Mouse (Mus musculus) left cerebral cortex, adult 2 months (tissue): ENCODE measurements around the gene Sulf2. TPM values are rescaled to one million over a fixed set of nuclear protein-coding genes. Genes with fewer than 3 reads are reported as not detected.
A peak's percentile ranks its signal among the peaks of the same experiment; 100 is the strongest.

Experiments used
- DNase-seq, 2 experiments: peaks; one replicate each; pipeline ENCODE4 v3.0.0; 2021 to 2022; ENCODE audit warnings: low spot score in 2 of 2, mixed read lengths in 1 of 2; ENCODE audit errors: extremely low spot score in 1 of 2
- H3K27ac ChIP-seq: fragments of 200-600 bp; 2 replicates; pipeline ENCODE4 v1.8.1; 2022
- H3K4me3 ChIP-seq: fragments of 200-600 bp; 2 replicates; pipeline ENCODE4 v1.8.1; 2022
- CTCF ChIP-seq: fragments of 200-600 bp; IDR thresholded peaks from 2 replicates; pipeline ENCODE4 v1.8.1; 2022; ENCODE audit warnings: antibody characterized with exemption, mild to moderate bottlenecking, moderate library complexity
- intact Hi-C: fragments of 180-260 bp; cut with DNase I; formaldehyde crosslinking; loops from one replicate; pipeline ENCODE4 v1.15.1; 2025
- total RNA-seq, 2 experiments: library from RNA; stranded (reverse); gene quantifications; 2 replicates each; pipeline ENCODE4 v1.2.3; 2021

Sulf2 gene
- total RNA-seq, 2 experiments from 2014 or later = 100 to 102 TPM

DNA sequence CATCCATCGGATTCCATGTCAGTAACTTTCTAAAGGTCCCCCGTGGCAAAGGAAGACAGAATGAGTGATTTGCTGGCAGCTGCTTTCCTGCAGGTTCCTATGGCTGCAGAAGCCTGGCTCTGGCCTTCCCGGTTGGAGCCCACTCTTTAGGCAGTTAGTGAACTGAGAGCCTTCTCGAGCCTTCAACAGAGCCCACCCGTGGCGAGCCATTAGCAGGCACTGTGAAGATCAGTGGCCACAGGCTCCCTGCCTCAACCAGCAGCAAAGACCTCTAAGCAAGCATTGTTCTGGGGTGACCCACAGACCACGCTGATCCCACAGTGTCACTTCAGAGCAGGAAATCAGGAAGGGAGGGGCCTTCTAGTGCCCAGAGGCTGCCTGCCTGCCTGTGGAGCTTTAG is 13.4 kb upstream of the Sulf2 start:
- Histone ChIP-seq H3K27ac (no peak overlapping the region), H3K4me3 (no peak overlapping the region)
- no peak for DNase-seq
- intact Hi-C loops = no loop called here
- no peak for TF ChIP-seq CTCF

DNA sequence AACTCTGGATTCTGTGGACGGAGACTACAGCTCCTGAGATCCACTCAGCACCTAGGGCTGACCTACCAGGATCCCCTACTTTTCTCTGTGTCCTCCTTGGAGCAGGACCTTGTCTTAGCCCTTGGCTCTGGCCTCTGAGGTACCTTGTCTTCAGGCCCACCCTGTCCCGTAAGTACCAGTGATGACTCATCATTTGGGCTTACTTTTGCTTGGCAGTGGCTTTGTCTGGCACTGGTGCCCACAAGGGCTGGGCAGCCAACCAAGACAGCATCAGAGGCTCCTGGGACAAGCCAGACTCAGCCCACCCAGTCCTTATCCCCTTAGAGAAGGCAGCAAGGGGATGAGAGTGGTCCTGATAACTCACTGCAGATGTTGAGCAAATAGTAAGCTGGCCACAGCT is 11.9 kb upstream of the Sulf2 start:
- TF ChIP-seq CTCF = no peak
- Histone ChIP-seq H3K27ac (no peak overlapping the region), H3K4me3 (no peak overlapping the region)
- intact Hi-C loops = no loop called here
- no peak for DNase-seq

DNA sequence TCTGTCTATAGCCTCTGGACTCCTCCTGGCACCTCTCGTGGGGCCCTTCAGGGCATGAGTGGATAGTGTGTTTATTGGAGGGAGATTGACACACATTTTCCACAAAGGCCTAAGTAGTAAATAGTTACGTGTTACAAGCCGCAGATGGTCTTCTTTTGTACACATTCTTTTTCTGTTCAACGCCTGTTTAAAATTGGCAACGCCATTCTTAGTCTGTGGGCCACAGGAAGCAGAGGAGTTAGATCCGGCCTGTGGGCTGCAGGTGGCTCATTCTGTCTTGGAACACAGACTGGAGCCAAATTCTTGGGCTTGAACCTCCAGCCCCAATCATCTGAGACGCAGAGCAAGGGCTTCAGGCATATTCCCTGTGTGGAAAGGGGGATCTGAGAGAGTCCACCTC is 9.9 kb upstream of the Sulf2 start:
- no peak for TF ChIP-seq CTCF
- H3K4me3 ChIP-seq = no peak overlapping the region
- no peak overlapping the region for H3K27ac ChIP-seq
- DNase-seq = no peak
- intact Hi-C loops = loop anchor here (1.0 to 2.0 kb wide), 2 partner anchors 76 to 267 kb away; no protein-coding TSS in a partner anchor

DNA sequence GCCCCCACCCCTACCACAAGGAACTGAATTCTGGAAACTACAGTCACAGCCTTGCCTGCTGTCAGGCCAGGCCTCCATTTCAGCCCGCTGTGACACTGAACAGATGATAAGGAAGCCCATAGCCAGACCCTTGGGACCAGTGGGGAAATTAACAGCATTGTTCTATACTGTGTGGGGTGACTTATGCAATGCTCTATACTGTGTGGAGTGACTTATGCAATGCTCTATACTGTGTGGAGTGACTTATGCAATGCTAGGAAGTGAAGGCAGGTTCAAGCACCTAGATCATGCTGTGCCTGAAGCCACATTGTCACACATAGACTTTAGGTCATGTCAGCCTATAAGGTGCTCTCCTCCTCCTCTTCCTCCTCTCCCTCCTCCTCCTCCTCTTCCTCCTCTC is 9.1 kb upstream of the Sulf2 start:
- Histone ChIP-seq H3K27ac (no peak overlapping the region), H3K4me3 (no peak overlapping the region)
- DNase-seq = no peak
- no peak for TF ChIP-seq CTCF
- intact Hi-C loops = loop anchor here (2.0 kb wide), 1 partner anchor 268 kb away; no protein-coding TSS in a partner anchor

DNA sequence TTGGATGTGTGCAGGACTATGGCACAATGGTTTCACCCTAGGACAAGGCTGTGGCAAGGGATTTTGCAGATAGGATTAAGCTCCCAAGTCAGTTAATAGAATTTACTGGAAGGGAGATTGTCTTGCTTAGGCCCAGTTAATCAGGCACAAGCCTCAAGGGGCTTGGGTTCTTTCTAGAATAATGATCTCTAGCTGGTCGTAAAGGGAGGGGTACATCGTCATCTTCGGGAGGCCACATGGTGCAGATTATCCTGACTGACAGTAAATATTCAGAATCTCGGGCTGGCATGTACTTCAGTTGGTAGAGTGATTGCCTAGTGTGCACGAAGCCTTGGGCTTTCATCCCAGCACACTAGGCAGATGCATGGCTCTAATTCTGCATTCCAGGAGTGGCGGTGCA is 8.5 kb upstream of the Sulf2 start:
- TF ChIP-seq CTCF = no peak
- no peak overlapping the region for H3K4me3 ChIP-seq
- DNase-seq = no peak
- intact Hi-C loops = loop anchor here (2.0 kb wide), 1 partner anchor 269 kb away; no protein-coding TSS in a partner anchor
- H3K27ac ChIP-seq = no peak overlapping the region

DNA sequence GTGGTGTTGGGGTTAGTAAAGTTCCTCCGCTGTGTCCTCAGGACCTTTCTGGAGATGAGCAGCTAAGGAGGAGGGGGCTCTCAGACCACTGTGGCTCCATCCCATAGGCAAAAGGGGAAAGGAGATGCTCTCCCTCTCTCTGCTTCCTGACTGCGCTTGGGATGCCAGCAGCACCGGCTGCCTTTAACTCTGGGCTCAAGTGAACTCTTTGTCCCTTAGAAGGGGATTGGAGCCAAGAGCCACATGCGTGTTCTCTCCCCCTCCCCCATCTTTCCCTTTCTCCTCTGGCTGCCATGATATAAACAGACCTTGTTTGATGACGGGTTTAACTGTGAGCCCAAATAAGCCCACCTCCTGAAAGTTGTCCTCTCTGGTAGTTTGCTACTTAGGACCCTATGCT is 7.8 kb upstream of the Sulf2 start:
- no peak for TF ChIP-seq CTCF
- H3K4me3 ChIP-seq = no peak overlapping the region
- H3K27ac ChIP-seq = no peak overlapping the region
- DNase-seq = no peak
- intact Hi-C loops = no loop called here

DNA sequence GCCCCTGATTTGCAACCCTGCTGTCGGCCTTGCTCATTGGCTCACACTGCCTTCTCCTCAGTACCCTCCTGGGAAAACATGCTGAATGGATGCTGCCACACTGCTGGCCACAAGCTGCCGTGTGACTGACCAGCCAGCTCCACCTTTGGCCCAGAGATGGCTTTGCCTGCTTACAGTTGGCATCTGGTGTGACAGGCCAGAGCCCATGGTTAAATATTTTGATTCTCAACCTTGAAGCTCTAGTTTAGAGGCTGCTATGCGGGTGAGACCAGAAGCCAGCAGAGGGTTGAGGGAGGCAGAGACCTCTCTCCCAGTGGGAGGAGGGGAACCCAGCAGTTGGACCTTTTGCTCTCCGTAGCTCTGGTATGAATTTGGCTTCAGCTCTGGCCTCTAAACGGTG is 6.7 kb upstream of the Sulf2 start:
- no peak for TF ChIP-seq CTCF
- Histone ChIP-seq H3K4me3 (no peak overlapping the region), H3K27ac (no peak overlapping the region)
- no peak for DNase-seq
- intact Hi-C loops = no loop called here

DNA sequence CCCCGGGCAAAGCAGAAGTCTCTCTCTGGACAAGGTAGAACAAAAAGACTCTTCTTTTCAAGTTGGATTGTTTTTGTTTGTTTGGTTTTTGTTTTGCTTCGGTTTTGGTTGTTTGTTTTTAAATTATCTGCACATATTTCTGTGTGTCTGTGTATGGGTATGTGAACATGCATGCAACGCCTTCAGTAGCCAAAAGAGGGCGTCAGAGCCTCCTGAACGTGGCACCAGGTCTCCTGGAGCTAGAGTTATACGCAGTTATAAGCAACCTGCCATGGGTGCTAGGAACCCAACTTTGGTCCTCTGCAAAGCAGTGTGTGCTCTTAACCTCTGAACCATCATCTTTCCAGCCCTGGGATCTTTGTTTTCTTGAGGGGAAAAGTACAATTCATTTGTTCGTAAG is 3.8 kb upstream of the Sulf2 start:
- Histone ChIP-seq H3K27ac (no peak overlapping the region), H3K4me3 (no peak overlapping the region)
- intact Hi-C loops = loop anchor here (5.0 kb wide), 2 partner anchors 178 to 198 kb away; no protein-coding TSS in a partner anchor
- no peak; the same call in 1 of the 2 replicates for TF ChIP-seq CTCF
- DNase-seq = no peak

DNA sequence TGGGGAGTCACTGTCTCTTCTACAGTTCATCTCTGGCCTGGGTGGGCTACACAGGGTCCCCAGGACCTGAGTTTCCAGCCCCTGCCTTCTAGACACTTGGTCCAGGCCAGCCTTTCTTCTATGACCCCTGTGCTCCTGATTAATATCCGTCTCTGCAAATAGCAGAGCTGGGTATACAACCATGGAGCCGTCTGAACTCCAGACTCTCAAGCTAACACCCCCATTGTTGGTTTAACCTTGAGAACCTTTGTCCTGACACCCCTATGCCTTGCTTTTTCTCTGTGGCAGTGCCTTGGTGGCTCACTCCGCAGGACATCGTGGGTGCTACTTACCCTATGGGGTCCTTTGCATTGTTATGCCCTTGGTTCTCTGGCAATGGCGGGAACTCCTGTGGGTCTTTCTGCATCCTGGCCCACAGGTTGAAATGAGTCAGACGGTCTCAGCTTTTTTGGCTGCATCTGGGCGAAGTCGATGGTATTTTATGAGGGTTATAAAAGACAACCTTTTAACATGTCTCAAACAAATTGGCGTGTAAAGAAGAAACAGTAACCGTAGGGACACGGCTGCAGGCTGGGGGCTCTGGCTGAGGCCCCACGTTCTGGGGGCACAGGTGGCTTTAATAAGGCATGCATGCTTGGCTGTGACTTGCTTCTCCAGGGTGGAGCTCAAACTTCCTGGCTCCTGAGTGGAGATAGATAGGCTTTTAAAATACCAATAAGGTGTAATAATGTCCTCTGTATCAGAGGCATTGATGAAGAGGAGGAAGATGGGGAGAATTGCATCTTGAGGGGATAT is 2.5 kb upstream of the Sulf2 start:
- H3K4me3 ChIP-seq = no peak overlapping the region
- no peak overlapping the region for H3K27ac ChIP-seq
- TF ChIP-seq CTCF = no peak
- no peak for DNase-seq
- intact Hi-C loops = loop anchor here (5.0 kb wide), 2 partner anchors 179 to 199 kb away; no protein-coding TSS in a partner anchor

DNA sequence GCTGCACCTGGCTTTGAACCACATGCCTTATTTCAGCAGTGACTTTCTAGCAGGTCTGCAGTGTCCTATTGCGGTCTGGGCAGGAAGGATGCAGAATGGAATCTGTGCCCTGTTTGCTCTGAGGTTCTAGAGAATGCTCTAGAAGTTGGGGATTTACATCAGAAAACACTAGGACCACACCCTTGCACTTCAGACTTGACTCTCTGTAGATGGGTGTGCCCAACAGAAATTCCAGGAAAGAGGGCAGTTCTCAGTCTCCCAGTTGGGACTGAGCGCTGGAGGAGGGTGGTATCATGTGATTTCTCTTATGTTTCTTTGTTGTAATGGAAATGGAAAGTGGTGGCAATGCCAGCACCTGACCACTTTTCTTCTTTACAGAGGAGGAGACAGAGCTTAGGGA is 1.7 kb upstream of the Sulf2 start:
- Histone ChIP-seq H3K4me3 (no peak overlapping the region), H3K27ac (no peak overlapping the region)
- DNase-seq = no peak
- intact Hi-C loops = loop anchor here (5.0 kb wide), 2 partner anchors 180 to 200 kb away; no protein-coding TSS in a partner anchor
- no peak for TF ChIP-seq CTCF

DNA sequence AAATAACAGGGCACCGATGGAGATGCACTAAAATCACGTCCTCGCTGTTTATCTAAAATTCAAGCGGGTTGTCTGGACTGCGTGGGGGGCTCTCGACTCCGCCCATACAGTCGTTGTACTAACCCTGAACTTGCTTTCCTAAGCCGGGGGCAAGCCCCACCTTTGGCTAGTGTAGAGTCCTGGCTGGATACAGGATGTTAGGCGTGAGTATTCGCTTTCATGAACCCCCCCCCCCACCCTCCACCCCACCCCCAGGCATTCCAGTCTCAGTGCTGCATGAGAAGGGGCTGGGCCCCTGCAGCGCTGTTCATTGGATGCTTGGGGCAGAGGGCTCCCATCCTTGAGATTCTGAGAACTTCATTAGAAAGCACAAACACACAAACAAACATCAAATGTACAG is 659 bp upstream of the Sulf2 start:
- TF ChIP-seq CTCF = no peak
- DNase-seq = no peak
- intact Hi-C loops = loop anchor here (5.0 kb wide), 2 partner anchors 181 to 201 kb away; no protein-coding TSS in a partner anchor
- Histone ChIP-seq H3K27ac (no peak overlapping the region; the same call in 1 of the 2 replicates), H3K4me3 (no peak overlapping the region)

DNA sequence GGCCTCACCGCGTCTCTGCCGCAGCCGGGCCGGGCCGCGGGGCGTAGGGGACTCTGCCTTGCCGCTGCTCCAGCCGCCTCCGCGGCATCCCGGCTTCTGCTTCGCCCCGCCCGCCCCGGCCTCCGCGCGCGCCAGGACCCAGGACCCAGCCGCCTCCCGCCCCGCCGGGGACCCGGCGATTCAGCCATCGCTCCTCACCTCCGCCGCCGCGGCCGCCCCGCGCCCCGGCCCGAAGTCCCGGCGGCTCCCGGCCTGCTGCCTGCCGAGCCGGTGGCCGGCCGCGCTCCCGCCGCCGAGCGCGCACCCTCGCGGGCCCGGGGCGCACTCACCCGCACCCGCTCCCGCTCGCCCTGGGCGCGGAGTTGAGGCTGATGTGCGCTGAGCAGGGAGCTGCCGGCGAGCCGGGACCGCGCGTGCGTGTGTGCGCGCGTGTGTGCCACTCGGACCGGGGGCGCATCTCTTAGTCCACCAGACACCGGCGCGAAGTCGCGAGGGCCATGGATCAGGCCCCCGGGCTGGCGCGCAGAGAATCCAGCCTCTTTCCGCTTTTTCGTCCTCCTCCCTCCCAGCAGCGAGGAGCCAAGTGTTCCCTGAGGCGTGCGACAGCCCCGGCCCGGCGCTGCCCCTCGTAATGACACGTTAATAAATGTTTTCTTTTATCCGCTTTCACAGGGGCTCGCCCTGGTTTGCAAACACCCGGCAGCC is 562 bp downstream of the Sulf2 start:
- intact Hi-C loops = loop anchor here (1.0 to 5.0 kb wide), 4 partner anchors 182 to 409 kb away; no protein-coding TSS in a partner anchor
- Histone ChIP-seq H3K27ac (peak overlapping the region; percentile 88), H3K4me3 (peak overlapping the region; percentile 71)
- peak; percentile 49 to 56 for DNase-seq
- TF ChIP-seq CTCF = no peak
